Mouse (Mus musculus) heart, embryonic 14.5 days (tissue): ENCODE measurements at regions not wholly inside any gene's neighbourhood (a gene's known extent, or its start where the extent isn't known, plus 50 kb on each side); places are given as distances from the start of the nearest gene placed in this dataset.

Source experiments
- ATAC-seq: fragments of 200-750 bp; cut with Nextera tagmentation; 2 replicates; pipeline ENCODE4 v1.8.0; 2017; ENCODE audit warnings: low read depth, moderate TSS enrichment; ENCODE audit not compliant: insufficient number of reproducible peaks, insufficient read depth, low FRiP score
- H3K27ac ChIP-seq, 2 experiments: fragments of 200-500 bp in 1 of 2; fragments of 300-500 bp in 1 of 2; sonication (generic) in 1 of 2; replicated peaks in 1 of 2; 2 replicates each; pipeline ENCODE4 v1.5.1; 2012 to 2014; ENCODE audit warnings: low read depth in 2 of 2, low read length in 2 of 2, control low read depth in 1 of 2, mild to moderate bottlenecking in 1 of 2, mixed read lengths in 1 of 2; ENCODE audit not compliant: control insufficient read depth in 1 of 2, insufficient read depth in 1 of 2
- H3K27me3 ChIP-seq: fragments of 300-500 bp; sonication (generic); 2 replicates; pipeline ENCODE4 v1.6.1; 2014; ENCODE audit warnings: mild to moderate bottlenecking, low read length, control low read depth; ENCODE audit not compliant: control insufficient read depth, insufficient read depth
- H3K36me3 ChIP-seq: fragments of 300-500 bp; sonication (generic); 2 replicates; pipeline ENCODE4 v1.6.1; 2014; ENCODE audit warnings: mild to moderate bottlenecking, control low read depth, low read length, mixed read lengths; ENCODE audit not compliant: control insufficient read depth, insufficient read depth
- H3K4me1 ChIP-seq, 2 experiments: fragments of 200-500 bp in 1 of 2; fragments of 300-500 bp in 1 of 2; sonication (generic) in 1 of 2; 2 replicates each; pipeline ENCODE4 v1.6.1; 2012 to 2014; ENCODE audit warnings: low read length in 2 of 2, control low read depth in 1 of 2, mixed read lengths in 1 of 2; ENCODE audit not compliant: control insufficient read depth in 2 of 2, insufficient read depth in 2 of 2
- H3K4me2 ChIP-seq: fragments of 300-500 bp; sonication (generic); 2 replicates; pipeline ENCODE4 v1.6.1; 2014; ENCODE audit warnings: mild to moderate bottlenecking, low read length
- H3K4me3 ChIP-seq, 2 experiments: fragments of 200-500 bp in 1 of 2; fragments of 300-500 bp in 1 of 2; sonication (generic) in 1 of 2; 2 replicates each; pipeline ENCODE4 v1.5.1; 2012 to 2014; ENCODE audit warnings: low read length in 2 of 2, mild to moderate bottlenecking in 2 of 2, control low read depth in 1 of 2, low read depth in 1 of 2, moderate library complexity in 1 of 2; ENCODE audit not compliant: control insufficient read depth in 1 of 2, insufficient read depth in 1 of 2
- H3K9ac ChIP-seq: fragments of 300-500 bp; sonication (generic); 2 replicates; pipeline ENCODE4 v1.6.1; 2014; ENCODE audit warnings: mild to moderate bottlenecking, low read length
- H3K9me3 ChIP-seq: fragments of 300-500 bp; sonication (generic); 2 replicates; pipeline ENCODE4 v1.6.1; 2016; ENCODE audit warnings: low read length, control low read depth; ENCODE audit not compliant: control insufficient read depth
- WGBS: fragments of 180-500 bp; shearing (Covaris S2); extraction: QIAGEN DNeasy Blood & Tissue Kit; methylation state at CpG from one replicate; pipeline ENCODE4 v1.1.7; 2014; 5-methylcytosine and 5-hydroxymethylcytosine counted together

- Histone ChIP-seq H3K9me3 (no peaks in the 10 kb centered on the region), H3K9ac (no peak overlapping the region), H3K4me1 (peaks cover 3 to 5% of the 10 kb centered on the region in 2 experiments; a peak in 2 of 4 replicates), H3K27me3 (peaks cover 14% of the 10 kb centered on the region), H3K36me3 (no peaks in the 10 kb centered on the region), H3K4me3 (no peak overlapping the region), H3K27ac (no peak overlapping the region), H3K4me2 (no peak overlapping the region)
- 0% methylated on average over 6 of the region's 6 CpGs for WGBS
- peak; percentile 40; the same call in 1 of the 2 replicates for ATAC-seq
These were observed 88.2 kb downstream of the Smim20 start for GRCm38 (mm10) chr5:53355069-53355468.

- Histone ChIP-seq H3K9me3 (no peaks in the 10 kb centered on the region), H3K4me1 (peaks cover 3 to 5% of the 10 kb centered on the region in 2 experiments; a peak in 2 of 4 replicates), H3K4me2 (no peak overlapping the region), H3K36me3 (no peaks in the 10 kb centered on the region), H3K4me3 (no peak overlapping the region), H3K27ac (no peak overlapping the region), H3K9ac (no peak overlapping the region), H3K27me3 (0 out of 2 replicates have a peak, but pooled peaks cover 4% of the 10 kb centered on the region)
- no peak for ATAC-seq
- WGBS = 46% methylated on average over 7 of the region's 7 CpGs
These were observed 90.3 kb downstream of the Smim20 start for GRCm38 (mm10) chr5:53357086-53357608.

- no peak overlapping the region for H3K9ac ChIP-seq
- H3K27ac ChIP-seq = no peak overlapping the region
- no peaks in the 10 kb centered on the region for H3K9me3 ChIP-seq
- no peak overlapping the region for H3K4me3 ChIP-seq
- peaks cover 4% of the 10 kb centered on the region; the same call in 1 of the 2 replicates for H3K27me3 ChIP-seq
- H3K4me1 ChIP-seq = peaks cover 0 to 3% of the 10 kb centered on the region in 2 experiments; a peak in 1 of 4 replicates
- no peak for ATAC-seq
- H3K4me2 ChIP-seq = no peak overlapping the region
- no peaks in the 10 kb centered on the region for H3K36me3 ChIP-seq
- 70% methylated on average over 4 of the region's 4 CpGs for WGBS
These were observed 91.3 kb downstream of the Smim20 start for GRCm38 (mm10) chr5:53358181-53358580.

GRCm38 (mm10) chr5:53359887-53360286 lies 93.0 kb downstream of the Smim20 start:
- no peaks in the 10 kb centered on the region for H3K9me3 ChIP-seq
- ATAC-seq = no peak
- H3K4me3 ChIP-seq = no peak overlapping the region
- peaks cover 4% of the 10 kb centered on the region; the same call in 1 of the 2 replicates for H3K27me3 ChIP-seq
- H3K27ac ChIP-seq = no peak overlapping the region
- H3K4me2 ChIP-seq = no peak overlapping the region
- H3K9ac ChIP-seq = no peak overlapping the region
- H3K4me1 ChIP-seq = peaks cover 0 to 3% of the 10 kb centered on the region in 2 experiments; a peak in 1 of 4 replicates
- H3K36me3 ChIP-seq = no peaks in the 10 kb centered on the region
- 53% methylated on average over 12 of the region's 12 CpGs for WGBS

GRCm38 (mm10) chr5:53361295-53361694 lies 94.4 kb downstream of the Smim20 start:
- Histone ChIP-seq H3K36me3 (no peaks in the 10 kb centered on the region), H3K27ac (no peak overlapping the region), H3K9me3 (no peaks in the 10 kb centered on the region), H3K4me2 (no peak overlapping the region), H3K4me3 (no peak overlapping the region), H3K4me1 (peaks cover 0 to 3% of the 10 kb centered on the region in 2 experiments; a peak in 1 of 4 replicates), H3K27me3 (no peaks in the 10 kb centered on the region; the same call in 1 of the 2 replicates), H3K9ac (no peak overlapping the region)
- WGBS = 70% methylated on average over 6 of the region's 6 CpGs
- ATAC-seq = no peak

- Histone ChIP-seq H3K36me3 (no peaks in the 10 kb centered on the region), H3K4me2 (no peak overlapping the region), H3K27me3 (no peaks in the 10 kb centered on the region; the same call in 1 of the 2 replicates), H3K9me3 (no peaks in the 10 kb centered on the region), H3K4me3 (no peak overlapping the region), H3K4me1 (peaks cover 0 to 2% of the 10 kb centered on the region in 2 experiments; a peak in 1 of 4 replicates), H3K9ac (no peak overlapping the region), H3K27ac (no peak overlapping the region)
- 74% methylated on average over 8 of the region's 8 CpGs for WGBS
- no peak for ATAC-seq
These were observed 97.0 kb downstream of the Smim20 start for GRCm38 (mm10) chr5:53363898-53364297.

GRCm38 (mm10) chr5:53366882-53367561 lies 98.9 kb upstream of the Rbpj start:
- Histone ChIP-seq H3K4me3 (no peak overlapping the region), H3K27me3 (no peaks in the 10 kb centered on the region; the same call in 1 of the 2 replicates), H3K9me3 (no peaks in the 10 kb centered on the region), H3K9ac (no peak overlapping the region), H3K27ac (no peak overlapping the region), H3K4me2 (no peak overlapping the region), H3K4me1 (no peaks in the 10 kb centered on the region), H3K36me3 (no peaks in the 10 kb centered on the region)
- 74% methylated on average over 6 of the region's 6 CpGs for WGBS
- no peak for ATAC-seq
